Mouse (Mus musculus) heart, embryonic 10.5 days (tissue): ENCODE measurements around the gene Rtcb. TPM values are rescaled to one million over a fixed set of nuclear protein-coding genes. Genes with fewer than 3 reads are reported as not detected.
A peak's percentile ranks its signal among the peaks of the same experiment; 100 is the strongest.

Experiments used
- DNase-seq: peaks from one replicate; pipeline ENCODE4 v3.0.0-alpha.2; 2017; ENCODE audit warnings: low spot score
- H3K27ac ChIP-seq: fragments of 300-500 bp; sonication (generic); 2 replicates; pipeline ENCODE4 v1.5.1; 2016; ENCODE audit warnings: mild to moderate bottlenecking
- H3K27me3 ChIP-seq: fragments of 300-500 bp; sonication (generic); 2 replicates; pipeline ENCODE4 v1.6.1; 2016; ENCODE audit warnings: mild to moderate bottlenecking; ENCODE audit not compliant: poor library complexity, insufficient read depth, severe bottlenecking
- H3K36me3 ChIP-seq: fragments of 300-500 bp; sonication (generic); 2 replicates; pipeline ENCODE4 v1.6.1; 2016; ENCODE audit warnings: mild to moderate bottlenecking, moderate library complexity
- H3K4me1 ChIP-seq: fragments of 300-500 bp; sonication (generic); 2 replicates; pipeline ENCODE4 v1.6.1; 2016; ENCODE audit warnings: mild to moderate bottlenecking
- H3K4me3 ChIP-seq: fragments of 300-500 bp; sonication (generic); 2 replicates; pipeline ENCODE4 v1.5.1; 2016; ENCODE audit warnings: mild to moderate bottlenecking, moderate library complexity
- H3K9me3 ChIP-seq: fragments of 300-500 bp; sonication (generic); 2 replicates; pipeline ENCODE4 v1.6.1; 2016; ENCODE audit warnings: mild to moderate bottlenecking, moderate library complexity
- WGBS: fragments of 180-500 bp; shearing (Covaris S2); methylation state at CpG from one replicate; pipeline ENCODE4 v1.1.7; 2016; 5-methylcytosine and 5-hydroxymethylcytosine counted together
- polyA plus RNA-seq: library from polyadenylated mRNA; unstranded; fragments of >200 nt; fragmentation: Nextera tagmentation; extraction: Ambion mirVana; gene quantifications from 2 replicates; pipeline ENCODE4 v1.2.1, GENCODE M21; 2016

The Rtcb gene
- polyA plus RNA-seq, 1 experiment from 2014 or later = 179 TPM

- peak; percentile 52 for DNase-seq
- Histone ChIP-seq H3K4me1 (no peaks in the 10 kb centered on the region), H3K27ac (no peak overlapping the region), H3K36me3 (no peaks in the 10 kb centered on the region), H3K4me3 (no peak overlapping the region), H3K9me3 (no peaks in the 10 kb centered on the region), H3K27me3 (0 out of 2 replicates have a peak, but pooled peaks cover 8% of the 10 kb centered on the region)
- 62% methylated on average over 17 of the region's 17 CpGs for WGBS
Measured at GRCm38 (mm10) chr10:85967411-85968156, 10.0 kb upstream of the Rtcb start.

DNA sequence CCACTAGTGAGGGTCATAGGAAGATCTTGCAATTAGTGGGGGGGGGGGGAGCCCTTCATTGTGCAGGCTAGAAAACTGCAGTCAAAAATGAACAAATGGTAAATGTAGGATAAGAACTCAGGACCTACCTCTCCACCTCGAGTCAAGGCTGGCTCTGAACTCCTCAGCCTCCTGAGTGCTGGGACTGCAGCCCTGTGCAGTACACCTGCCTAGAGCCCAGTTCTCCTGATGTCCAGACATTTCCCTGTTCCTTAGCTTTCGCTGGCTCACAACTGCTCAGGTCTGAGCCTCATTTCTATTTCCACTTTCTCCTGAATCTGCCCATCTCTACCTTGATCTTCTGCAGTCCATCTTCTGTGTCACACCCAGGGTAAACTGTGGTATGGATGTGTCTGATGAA lies 8.9 kb upstream of the Rtcb start:
- 0 out of 2 replicates have a peak, but pooled peaks cover 8% of the 10 kb centered on the region for H3K27me3 ChIP-seq

GRCm38 (mm10) chr10:85964316-85964715 lies 6.7 kb upstream of the Rtcb start:
- H3K27ac ChIP-seq = no peak overlapping the region
- no peaks in the 10 kb centered on the region for H3K9me3 ChIP-seq
- H3K36me3 ChIP-seq = no peaks in the 10 kb centered on the region
- no peaks in the 10 kb centered on the region for H3K4me1 ChIP-seq
- peak; percentile 63 for DNase-seq
- no peak overlapping the region for H3K4me3 ChIP-seq
- H3K27me3 ChIP-seq = 0 out of 2 replicates have a peak, but pooled peaks cover 8% of the 10 kb centered on the region
- WGBS = 82% methylated on average over 7 of the region's 7 CpGs

More for the DNA sequence above, 8.9 kb upstream of the Rtcb start:
- no peaks in the 10 kb centered on the region for H3K4me1 ChIP-seq
- no peak overlapping the region for H3K4me3 ChIP-seq
- WGBS = 43% methylated on average over 2 of the region's 2 CpGs
- H3K27ac ChIP-seq = no peak overlapping the region
- peak; percentile 69 for DNase-seq
- H3K9me3 ChIP-seq = no peaks in the 10 kb centered on the region
- H3K36me3 ChIP-seq = no peaks in the 10 kb centered on the region

DNA sequence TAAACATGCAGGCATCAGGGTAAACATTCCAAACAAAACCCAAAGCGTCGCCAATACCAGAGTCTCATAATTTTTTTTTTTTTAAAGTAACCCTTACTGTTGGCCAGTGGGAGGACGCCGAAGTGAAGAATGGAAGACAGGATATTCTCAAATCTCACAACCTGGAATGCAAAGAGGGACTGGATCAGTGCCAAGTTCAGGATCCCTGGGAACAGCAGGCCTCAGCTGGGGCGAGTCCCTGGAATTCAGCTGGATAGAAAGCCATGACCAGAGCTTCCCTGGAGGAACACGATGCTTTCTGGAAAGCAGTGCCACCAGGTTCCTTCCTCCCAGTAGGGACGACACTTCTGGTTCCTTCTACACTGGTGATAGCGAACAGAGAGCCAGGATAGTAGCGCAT lies 5.3 kb upstream of the Rtcb start:
- DNase-seq = peak; percentile 50
- 0 out of 2 replicates have a peak, but pooled peaks cover 8% of the 10 kb centered on the region for H3K27me3 ChIP-seq
- H3K36me3 ChIP-seq = no peaks in the 10 kb centered on the region
- H3K4me1 ChIP-seq = no peaks in the 10 kb centered on the region
- H3K9me3 ChIP-seq = no peaks in the 10 kb centered on the region
- no peak overlapping the region for H3K4me3 ChIP-seq
- WGBS = 64% methylated on average over 9 of the region's 9 CpGs
- no peak overlapping the region for H3K27ac ChIP-seq

DNA sequence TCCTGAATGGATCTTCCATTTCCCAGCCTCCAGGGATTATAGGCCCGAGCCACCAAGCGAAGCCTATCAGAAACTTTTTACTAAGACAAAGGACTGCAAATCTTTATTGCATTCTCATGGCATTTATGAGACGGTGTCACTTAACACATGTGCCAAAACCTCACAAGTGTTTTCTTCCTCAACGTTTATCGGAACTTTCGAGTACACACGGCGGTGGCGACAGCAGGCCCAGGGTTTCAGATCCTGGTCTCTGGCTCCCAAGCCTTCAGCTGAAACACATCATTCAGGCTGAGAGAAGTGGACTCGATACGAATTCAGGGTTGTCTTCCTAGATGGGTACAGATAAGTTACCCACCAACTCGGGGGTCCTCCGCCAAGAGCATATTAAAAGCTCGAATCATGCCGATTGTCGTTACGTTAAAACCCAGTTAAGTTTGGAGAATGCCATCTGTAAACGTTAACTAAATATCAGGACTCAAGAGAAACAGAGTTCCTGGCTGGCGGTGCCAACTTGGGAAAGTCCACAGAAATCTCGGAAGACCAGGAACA lies 678 bp downstream of the Rtcb start:
- DNase-seq = no peak
- Histone ChIP-seq H3K9me3 (no peaks in the 10 kb centered on the region), H3K27ac (peak overlapping the region; percentile 90), H3K36me3 (peaks cover 32% of the 10 kb centered on the region), H3K4me3 (peak overlapping the region; percentile 98), H3K27me3 (no peaks in the 10 kb centered on the region), H3K4me1 (no peaks in the 10 kb centered on the region)
- WGBS = 4% methylated on average over 20 of the region's 20 CpGs

GRCm38 (mm10) chr10:85954429-85954828 lies 3.2 kb downstream of the Rtcb start:
- DNase-seq = no peak
- no peaks in the 10 kb centered on the region for H3K4me1 ChIP-seq
- no peaks in the 10 kb centered on the region for H3K27me3 ChIP-seq
- H3K9me3 ChIP-seq = no peaks in the 10 kb centered on the region
- peaks cover 56% of the 10 kb centered on the region for H3K36me3 ChIP-seq
- WGBS = 81% methylated on average over 2 of the region's 2 CpGs
- H3K4me3 ChIP-seq = no peak overlapping the region
- no peak overlapping the region for H3K27ac ChIP-seq

DNA sequence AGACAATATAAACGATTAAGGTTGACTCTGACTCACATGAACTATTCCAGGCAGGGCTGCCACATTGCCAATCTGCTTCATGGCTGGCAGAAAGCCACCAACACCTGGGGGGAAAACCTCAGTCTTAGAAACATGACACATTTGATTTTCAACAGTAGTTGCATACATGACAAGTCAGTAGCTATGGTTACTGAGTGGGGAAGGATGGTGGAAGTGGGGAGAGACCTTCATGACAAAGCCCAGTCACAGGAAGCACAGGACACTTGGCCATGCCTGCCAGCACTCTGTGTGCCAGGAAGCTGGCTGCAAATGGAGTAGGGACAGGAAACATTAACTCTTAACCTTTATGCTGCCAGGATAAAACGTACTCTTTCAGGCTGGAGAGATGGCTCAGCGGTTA lies 4.2 kb downstream of the Rtcb start:
- DNase-seq = no peak
- H3K27me3 ChIP-seq = no peaks in the 10 kb centered on the region
- peaks cover 66% of the 10 kb centered on the region for H3K36me3 ChIP-seq
- no peak overlapping the region for H3K4me3 ChIP-seq
- H3K27ac ChIP-seq = no peak overlapping the region
- no peaks in the 10 kb centered on the region for H3K4me1 ChIP-seq
- 86% methylated on average over 3 of the region's 3 CpGs for WGBS
- H3K9me3 ChIP-seq = no peaks in the 10 kb centered on the region

DNA sequence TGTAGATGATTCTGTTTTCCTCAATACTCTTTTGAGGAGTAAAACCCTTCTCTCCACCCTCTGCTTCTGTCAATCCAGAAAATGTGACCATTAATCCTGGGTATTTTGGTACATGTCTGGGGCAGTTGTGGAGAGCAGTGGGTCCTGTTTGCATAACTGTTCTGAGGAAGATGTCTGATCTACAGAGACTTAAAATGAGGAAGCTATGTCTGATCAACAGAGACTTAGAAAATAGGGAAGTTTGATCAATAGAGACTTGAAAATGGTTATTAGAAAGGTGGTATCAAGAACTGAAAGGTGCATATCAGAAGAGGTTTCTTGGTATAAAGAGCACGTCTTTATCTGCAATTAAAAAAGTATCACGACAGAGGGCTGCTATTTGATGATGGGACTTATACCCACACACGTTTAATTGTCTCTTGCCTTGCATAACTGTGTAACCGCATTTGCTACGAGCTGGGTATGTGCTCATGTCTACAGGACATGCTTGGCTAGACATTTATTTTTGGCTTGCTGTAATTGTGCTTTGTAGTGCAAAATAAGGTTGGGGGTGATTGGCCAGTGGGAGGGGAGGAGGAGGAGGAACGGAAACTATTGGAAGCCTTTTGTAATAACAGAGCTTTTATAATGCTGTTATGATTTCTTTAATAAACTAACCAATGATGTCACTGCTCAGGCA lies 5.7 kb downstream of the Rtcb start:
- no peaks in the 10 kb centered on the region for H3K9me3 ChIP-seq
- peaks cover 76% of the 10 kb centered on the region for H3K36me3 ChIP-seq
- H3K4me1 ChIP-seq = no peaks in the 10 kb centered on the region
- DNase-seq = no peak
- no peak overlapping the region for H3K27ac ChIP-seq
- 90% methylated on average over 6 of the region's 6 CpGs for WGBS
- H3K27me3 ChIP-seq = no peaks in the 10 kb centered on the region
- H3K4me3 ChIP-seq = no peak overlapping the region

GRCm38 (mm10) chr10:85948483-85949196 lies 9.0 kb downstream of the Rtcb start:
- no peak for DNase-seq
- H3K27ac ChIP-seq = no peak overlapping the region
- no peaks in the 10 kb centered on the region for H3K4me1 ChIP-seq
- no peaks in the 10 kb centered on the region for H3K27me3 ChIP-seq
- no peak overlapping the region for H3K4me3 ChIP-seq
- peaks cover 94% of the 10 kb centered on the region for H3K36me3 ChIP-seq
- no peaks in the 10 kb centered on the region for H3K9me3 ChIP-seq
- 94% methylated on average over 8 of the region's 8 CpGs for WGBS

DNA sequence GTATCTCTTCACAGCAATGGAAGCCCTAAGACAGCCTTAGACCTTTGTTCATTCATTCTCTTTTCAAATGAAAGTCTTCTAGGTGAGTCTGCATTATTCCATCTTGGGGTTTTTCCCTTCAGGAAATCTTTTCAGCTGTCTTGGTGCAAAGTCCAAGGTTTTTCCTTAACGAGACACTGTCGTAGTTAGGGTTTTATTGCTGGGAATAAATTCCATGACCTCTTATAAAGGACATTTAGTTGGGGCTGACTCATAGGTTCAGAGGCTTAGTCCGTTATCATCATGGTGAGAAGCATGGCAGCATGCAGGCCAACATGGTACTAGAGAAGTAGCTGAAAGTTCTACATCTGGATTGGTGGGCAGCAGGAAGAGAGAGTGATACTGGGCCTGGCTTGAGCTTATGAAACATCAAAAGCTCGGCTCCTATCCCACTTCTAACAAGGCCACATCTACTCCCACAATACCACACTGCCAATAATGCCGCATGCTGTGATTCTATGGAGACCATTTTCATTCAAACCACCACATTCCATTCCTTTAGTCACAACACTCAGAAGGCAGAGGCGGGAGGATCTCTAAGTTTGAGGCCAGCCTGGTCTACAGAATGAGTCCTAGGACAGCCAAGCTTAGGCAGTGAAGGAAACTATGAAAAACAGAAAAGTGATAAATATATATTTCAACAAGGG lies 21.2 kb downstream of the Rtcb start:
- peaks cover 62% of the 10 kb centered on the region for H3K36me3 ChIP-seq
- WGBS = 92% methylated on average over 6 of the region's 6 CpGs

DNA sequence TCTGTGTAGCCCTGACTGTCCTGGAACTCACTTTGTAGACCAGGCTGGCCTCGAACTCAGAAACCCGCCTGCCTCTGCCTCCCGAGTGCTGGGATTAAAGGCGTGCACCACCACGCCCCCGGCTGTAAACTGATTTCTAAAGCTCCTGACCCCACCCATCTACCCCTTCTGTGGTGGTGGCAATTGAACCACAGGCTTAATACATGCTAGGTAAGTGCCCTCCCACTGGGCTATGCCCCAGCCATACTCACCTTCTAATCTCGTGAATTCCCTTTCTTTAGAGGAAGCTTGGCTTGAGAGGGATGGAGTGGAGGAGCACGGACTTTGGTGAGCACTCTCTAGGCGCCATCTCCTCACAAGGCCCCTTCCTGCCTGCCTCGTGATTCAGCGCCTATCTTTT lies 27.7 kb downstream of the Rtcb start:
- whole genome bisulfite sequencing = 83% methylated on average over 11 of the region's 11 CpGs
- Histone ChIP-seq H3K27me3 (peaks cover 33% of the 10 kb centered on the region), H3K27ac (no peak overlapping the region), H3K4me3 (no peak overlapping the region), H3K9me3 (no peaks in the 10 kb centered on the region), H3K4me1 (peaks cover 12% of the 10 kb centered on the region), H3K36me3 (no peaks in the 10 kb centered on the region)
- DNase-seq = no peak

More for the DNA sequence above, 21.2 kb downstream of the Rtcb start:
- H3K9me3 ChIP-seq = no peaks in the 10 kb centered on the region
- no peaks in the 10 kb centered on the region for H3K27me3 ChIP-seq
- no peak overlapping the region for H3K27ac ChIP-seq
- no peak overlapping the region for H3K4me3 ChIP-seq
- no peak for DNase-seq
- no peaks in the 10 kb centered on the region for H3K4me1 ChIP-seq

DNA sequence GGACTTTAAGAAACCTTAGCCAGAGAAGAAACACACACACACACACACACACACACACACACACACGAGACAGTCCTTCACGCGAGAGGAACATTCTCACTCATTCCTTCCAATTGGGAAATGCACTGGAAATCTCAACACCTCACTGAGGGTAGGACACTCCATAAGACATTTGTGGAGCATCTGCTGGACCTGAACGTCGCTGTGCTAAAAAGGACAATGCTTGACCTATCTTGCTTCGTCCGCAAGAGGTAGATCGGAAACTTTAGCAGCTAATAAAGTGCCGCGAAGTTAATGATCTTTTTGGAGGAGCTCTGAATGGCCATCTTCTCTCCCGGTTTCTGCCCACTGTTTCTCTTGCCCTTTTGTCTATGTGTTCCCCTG lies 28.4 kb downstream of the Rtcb start:
- H3K27ac ChIP-seq = no peak overlapping the region

More for the DNA sequence above, 28.4 kb downstream of the Rtcb start:
- H3K4me1 ChIP-seq = peaks cover 12% of the 10 kb centered on the region
- H3K36me3 ChIP-seq = no peaks in the 10 kb centered on the region
- peaks cover 33% of the 10 kb centered on the region for H3K27me3 ChIP-seq
- H3K4me3 ChIP-seq = no peak overlapping the region
- no peak for DNase-seq
- 58% methylated on average over 11 of the region's 11 CpGs for WGBS
- H3K9me3 ChIP-seq = no peaks in the 10 kb centered on the region
